Mouse (Mus musculus) gastrocnemius, postnatal 4 days (tissue): ENCODE data around the gene Slc30a2. TPM values are rescaled to one million over a fixed set of nuclear protein-coding genes. Genes with fewer than 3 reads are reported as not detected.
"Not testable (repeated sequence)": the region's sequence is repeated elsewhere in the genome, so short reads cannot be mapped to it uniquely, and the experiment has no call there.

Source experiments
- DNase-seq, 2 experiments: peaks; one replicate each; pipeline ENCODE4 v3.0.0; 2021 to 2022; ENCODE audit warnings: low spot score in 2 of 2, mixed read lengths in 2 of 2
- total RNA-seq, 2 experiments: library from RNA; stranded (reverse); gene quantifications; 2 replicates each; pipeline ENCODE4 v1.2.3; 2021

Gene Slc30a2
- total RNA-seq, 2 experiments from 2014 or later = 0.44 to 0.54 TPM

DNA sequence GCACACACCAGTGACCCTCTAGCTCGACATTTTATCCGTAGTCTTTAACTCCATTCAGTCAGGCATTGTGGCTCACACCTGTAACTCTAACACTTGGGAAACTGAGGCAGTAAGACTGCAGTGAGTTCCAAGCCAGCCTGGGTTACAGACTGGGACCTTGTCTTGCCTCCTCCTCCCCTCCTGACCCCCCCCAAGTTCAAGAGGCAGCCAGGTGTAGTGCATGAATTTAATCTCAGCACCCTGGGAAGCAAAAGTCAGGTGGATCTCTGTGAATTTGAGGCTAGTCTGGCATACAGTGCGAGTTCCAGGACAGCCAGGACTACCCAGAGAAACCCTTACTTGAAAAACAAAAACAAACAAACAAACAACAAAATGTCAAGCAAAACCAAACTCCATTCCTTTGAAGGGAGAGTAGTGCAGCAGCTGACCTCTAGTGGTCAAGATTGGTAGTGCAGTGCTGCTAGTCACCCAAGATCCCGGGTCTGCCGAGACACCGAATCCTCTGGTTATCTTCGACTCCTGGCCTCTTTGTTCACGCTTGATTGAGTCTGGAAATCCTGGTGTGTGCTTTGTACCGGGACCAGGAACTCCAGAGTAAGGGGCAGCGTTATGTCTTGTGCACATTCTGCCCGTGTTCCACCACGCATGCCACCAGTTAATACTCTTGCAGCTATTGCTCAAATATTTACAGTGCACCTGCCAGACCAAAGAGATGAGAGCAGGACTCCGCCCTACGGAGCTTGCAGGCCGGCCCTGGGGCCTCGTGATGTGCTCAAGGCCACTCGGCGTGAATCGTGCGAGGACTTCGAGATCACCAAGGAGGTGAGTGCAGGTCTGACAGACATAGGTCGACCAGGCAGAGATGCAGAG, 13.8 kb downstream of the Slc30a2 start:
- peak; percentile 49 to 68 for DNase-seq

DNA sequence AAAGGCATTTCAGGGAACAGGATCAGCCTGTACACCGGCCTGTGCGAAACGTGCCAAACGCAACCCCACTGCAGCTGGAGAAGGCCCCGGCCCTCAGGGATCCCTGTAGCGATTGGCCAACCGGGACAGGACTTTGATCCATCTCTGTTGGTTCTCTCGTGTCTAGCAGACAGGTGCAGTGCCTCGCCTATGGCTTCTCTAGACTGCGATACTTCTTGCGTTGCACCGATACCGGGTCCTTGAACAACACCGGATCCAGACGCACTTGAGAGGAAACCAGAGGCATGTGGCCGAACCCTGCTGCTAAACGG, 14.4 kb downstream of the Slc30a2 start:
- DNase-seq = no peak

DNA sequence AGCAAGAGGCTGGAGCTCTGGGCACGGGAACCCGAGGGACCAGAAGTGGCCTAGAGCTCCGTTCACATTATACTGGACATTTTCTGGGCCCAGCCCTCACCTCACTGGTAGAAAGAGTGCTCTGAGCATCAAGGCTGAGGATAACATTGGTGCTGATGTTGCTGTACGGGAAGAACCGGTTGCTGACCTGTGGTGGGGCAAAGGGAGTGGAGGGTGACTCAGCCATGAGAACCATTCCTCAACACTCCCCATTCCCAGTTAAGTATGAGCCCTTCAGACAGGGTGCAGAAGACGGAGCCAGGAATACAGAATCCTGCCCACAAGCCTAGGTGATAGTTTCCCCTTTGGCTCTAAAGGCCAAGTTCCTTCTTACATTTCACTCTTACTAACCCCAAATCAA, 16.7 kb downstream of the Slc30a2 start:
- no peak for DNase-seq

DNA sequence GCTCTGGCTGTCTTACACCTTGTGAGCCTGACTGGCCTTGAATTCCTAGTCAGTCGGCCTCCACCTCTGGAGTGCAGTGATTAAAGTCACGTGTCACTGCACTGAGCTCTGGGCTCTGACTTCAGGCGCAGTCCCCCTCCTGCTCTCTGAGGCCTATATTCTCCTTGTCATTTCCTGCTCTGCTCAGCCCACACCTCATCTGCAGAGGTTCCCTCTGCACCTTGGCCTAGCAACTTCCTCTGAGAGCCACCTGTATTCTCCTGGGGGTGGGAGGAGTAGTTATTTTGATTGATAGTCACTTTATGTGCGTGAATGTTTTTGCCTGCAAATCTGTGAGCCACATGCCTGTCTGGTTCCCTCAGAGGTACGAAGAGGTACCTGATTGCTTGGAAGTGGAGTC, 18.2 kb downstream of the Slc30a2 start:
- DNase-seq = no peak

DNA sequence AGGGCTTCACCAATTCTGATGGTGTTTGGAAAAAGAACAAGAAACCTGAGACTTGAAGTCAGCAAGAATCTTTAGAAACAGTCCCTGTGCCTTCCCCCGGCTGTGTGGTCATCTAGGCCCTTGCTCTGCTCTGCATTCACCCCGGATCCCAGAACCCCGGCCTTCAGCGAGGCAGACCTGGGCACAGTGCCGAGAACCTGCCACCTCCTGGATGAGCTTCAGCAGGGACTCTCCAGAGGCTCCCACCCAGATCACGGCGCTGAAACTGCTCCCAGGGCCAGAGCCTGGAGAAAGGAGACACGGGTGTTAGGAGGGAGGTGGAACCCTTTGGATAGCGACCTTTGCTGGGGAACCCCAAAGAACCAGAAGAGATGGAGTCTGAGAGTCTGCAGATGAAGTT, 19.1 kb downstream of the Slc30a2 start:
- no peak for DNase-seq

- no peak for DNase-seq
Measured at GRCm38 (mm10) chr4:134362586-134362985, 19.6 kb downstream of the Slc30a2 start.

DNA sequence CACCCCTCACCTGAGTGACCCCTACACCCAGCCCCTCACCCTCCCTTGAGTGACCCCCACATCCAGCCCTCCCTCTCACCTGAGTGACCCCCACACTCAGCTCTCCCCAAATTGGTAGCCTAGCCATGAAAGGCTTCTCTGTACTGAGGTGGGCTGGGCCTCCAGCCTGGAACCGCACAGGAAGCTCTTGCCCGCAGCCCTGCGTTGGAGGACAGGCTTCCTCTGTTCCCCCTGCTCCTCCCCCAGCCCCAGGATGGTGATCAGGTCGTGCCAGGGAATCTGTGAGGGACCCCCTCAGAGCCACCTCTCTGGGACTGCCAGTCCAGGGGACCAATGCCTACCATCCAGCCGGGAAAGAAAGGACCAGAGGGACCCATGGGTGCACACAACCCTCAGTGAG, 22.3 kb downstream of the Slc30a2 start:
- DNase-seq = no peak

DNA sequence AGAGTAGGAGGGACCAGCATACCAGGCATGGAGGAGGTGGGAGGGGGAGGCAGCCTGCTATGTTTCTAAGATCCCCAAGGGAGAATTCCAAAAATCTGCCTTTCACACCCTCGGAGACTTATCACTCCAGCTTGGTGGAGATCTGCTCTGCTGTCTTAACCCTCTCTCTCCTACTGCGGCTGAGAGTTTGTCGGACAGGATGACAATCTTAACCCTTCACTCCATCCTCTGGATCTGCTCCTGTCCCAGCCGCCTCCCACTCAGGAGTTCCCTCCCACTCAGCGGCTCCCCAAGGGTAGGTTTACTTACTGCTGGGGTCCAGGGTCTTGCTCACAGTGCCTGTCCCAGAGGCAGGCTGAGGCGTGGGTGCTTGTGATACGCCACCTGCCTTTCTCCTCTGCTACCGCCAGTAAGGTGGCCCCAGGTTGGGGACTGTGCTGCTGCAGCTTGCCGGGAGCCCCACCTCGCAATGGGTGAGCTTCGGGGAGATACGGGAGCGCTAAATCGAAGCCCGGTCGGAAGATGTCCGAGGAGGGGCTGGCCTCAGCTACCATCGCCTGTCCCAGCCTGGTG, 27.8 kb downstream of the Slc30a2 start:
- no peak for DNase-seq

DNA sequence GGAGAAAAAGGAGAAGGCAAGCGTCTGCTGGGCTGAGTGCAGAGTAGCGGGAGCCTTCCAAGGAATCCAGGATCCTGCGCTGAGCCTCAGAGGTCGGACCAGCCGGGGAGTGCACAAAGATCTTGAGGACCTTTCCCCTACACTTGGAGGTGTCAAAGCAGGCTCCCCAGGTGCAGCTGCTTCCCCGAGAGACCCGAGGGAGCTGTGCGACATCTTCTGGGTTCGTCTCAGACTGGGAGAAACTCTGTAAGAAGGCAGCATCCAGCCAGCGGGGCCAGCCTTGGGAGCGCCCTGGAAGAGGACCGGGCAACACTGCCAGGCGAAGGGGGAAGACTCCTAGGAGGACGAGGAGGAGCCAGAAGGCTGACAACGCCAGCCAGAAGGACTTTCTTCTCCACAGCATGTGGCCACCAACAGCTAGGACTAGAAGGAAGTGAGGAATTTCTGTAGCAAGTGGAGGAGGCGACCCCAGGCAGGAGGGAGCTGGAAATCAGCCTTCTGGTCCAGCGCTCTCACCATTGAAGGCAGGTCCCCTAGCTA, 28.4 kb downstream of the Slc30a2 start:
- no peak for DNase-seq

DNA sequence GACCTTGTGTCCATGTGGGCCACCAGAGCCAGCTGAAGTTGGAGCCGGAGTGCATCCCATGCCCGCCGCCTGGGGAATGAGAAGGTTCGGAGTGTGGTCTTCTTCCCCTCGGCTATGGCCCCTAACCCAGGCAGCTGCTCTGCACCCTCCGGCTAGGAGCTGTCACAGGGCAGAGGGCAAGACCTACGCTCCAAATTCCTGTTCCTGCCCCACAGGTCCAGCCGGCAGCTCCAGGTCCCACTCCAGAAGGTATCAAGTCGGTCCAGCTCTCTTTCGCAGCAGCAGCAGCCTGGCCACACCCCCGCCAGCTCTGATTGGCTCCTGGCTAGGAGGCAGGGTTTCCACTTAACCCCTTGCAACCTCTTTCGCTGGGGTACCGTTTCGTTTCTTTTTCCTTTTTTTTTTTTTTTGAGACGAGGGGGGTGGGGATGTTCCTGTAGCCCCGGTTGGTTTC, 29.3 kb downstream of the Slc30a2 start:
- peak; percentile 48 to 72 for DNase-seq

- no peak for DNase-seq
Measured at GRCm38 (mm10) chr4:134373295-134373694, 30.3 kb downstream of the Slc30a2 start.

DNA sequence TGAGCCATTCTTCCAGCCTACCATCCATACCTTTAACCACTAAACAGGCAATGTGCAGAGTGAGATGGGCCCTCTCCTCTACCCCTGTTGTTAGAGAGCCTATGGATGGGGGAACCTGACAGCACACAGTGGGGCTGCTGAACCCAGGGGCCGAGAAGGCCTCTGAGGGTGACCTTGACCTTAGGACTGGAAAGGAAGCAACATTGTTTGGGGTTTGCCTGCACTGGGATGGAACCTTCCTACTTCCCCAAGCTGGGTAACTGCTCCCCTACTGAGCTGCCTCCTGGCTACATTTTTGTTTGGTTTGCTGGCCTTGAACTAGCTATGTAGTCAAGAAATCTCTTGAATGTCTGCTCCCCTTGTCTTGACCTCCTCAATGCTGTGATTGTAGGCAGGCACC, 31.3 kb downstream of the Slc30a2 start:
- DNase-seq = no peak

DNA sequence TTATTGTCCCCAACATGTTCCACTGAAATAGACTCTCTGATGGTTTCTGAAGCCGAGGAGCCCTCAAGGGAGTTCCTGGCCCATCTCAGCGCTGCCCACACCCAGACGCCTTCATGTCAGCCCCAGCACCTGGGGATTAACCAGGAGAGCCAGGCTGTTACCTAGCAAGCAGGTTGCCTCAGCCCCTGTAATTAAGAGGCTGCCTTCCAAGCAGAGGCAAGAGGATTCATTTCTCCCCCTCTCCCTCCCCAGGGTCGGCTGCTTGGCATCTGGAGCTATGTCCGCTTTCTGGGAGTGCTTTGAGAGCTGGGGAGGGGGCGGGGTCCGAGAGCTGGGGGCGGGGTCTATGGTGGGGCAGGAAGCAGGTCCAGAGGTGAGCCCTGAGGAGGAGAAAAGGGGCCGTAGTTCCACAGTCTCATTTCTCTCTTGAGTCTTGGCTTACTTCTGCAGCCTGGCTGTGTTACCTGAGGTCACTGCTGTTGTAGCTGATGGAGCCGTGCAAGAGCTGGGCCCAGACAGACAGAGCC, 35.2 kb downstream of the Slc30a2 start:
- DNase-seq = no peak

GRCm38 (mm10) chr4:134379510-134379909, 36.5 kb downstream of the Slc30a2 start:
- no peak for DNase-seq

GRCm38 (mm10) chr4:134383750-134384149, 40.8 kb downstream of the Slc30a2 start, which contains the start of gene Extl1:
Extl1 (minus strand) TSS chr4:134383850.
- not testable (repeated sequence) for DNase-seq

DNA sequence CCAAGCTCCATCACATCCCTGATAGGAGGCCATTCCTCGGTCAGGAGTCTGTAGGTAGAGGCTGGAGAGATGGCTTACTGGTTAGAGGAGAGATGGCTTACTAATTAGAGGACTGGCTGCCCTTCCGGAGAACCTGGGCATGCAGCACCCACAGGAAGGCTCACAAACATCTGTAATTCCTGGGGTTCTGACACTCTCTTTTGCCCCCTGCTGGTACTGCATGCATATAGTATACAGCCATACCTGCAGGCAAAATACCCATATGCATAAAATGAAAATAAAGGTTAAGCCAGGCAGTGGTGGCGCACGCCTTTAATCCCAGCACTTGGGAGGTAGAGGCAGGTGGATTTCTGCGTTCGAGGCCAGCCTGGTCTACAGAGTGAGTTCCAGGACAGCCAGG, 44.3 kb downstream of the Slc30a2 start:
- DNase-seq = no peak

- DNase-seq = peak; percentile 37 to 53
Measured at GRCm38 (mm10) chr4:134388397-134388796, 45.4 kb downstream of the Slc30a2 start.

DNA sequence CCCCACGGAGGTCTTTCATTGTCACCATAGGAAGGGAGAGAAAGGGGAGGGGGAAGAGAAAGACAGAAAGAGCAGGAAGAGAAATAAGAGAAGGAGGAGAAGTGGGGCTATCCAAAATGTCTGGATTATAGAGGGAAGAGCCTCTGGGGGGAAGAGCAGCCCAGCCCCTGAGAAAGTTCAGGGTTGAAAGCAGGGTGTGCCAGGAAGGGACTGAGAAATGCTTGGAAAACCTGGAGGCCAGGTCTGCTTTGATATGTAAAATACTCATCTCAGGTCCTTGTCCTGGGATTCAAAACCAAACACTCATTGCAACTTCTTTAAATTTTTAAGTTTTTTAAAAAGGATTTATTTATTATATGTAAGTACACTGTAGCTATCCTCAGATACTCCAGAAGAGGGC, 48.7 kb downstream of the Slc30a2 start:
- no peak for DNase-seq

DNA sequence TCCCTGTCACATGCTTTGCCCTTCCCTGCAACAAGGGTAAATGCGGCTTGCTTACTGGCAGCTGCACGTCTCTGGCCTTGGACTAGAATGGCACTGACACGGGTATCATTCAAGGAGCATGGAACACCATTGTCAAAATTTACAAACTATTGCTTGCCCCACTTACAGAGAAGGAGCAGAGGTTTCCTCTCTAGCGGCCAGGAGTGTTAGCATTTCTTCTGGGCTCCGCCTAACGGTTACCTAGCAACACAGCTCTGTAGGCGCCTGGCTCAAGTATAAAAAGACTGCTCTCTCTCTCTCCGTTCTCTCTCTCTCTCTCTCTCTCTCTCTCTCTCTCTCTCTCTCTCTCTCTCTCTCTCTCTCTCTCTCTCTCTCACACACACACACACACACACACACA, 49.6 kb downstream of the Slc30a2 start:
- DNase-seq = no peak

DNA sequence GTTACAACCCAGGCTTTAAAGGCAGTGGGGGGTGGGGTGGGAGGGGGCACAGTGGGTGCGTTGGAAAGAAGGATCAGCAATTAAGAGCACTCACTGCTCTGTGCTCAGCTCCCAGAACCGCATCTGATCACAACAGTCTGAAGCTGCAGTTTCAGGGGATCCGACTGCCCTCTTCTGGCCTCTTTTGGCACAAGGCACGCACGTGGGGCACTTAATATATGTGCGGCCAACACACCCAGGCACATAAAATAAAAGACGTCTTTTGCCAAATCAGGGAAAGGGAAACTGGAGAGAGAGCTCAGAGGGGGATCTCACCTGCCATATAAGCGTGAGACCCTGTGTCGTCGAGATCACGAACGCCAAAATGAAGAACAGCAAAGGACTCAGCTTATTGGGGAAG, 50.0 kb downstream of the Slc30a2 start:
- DNase-seq = no peak

DNA sequence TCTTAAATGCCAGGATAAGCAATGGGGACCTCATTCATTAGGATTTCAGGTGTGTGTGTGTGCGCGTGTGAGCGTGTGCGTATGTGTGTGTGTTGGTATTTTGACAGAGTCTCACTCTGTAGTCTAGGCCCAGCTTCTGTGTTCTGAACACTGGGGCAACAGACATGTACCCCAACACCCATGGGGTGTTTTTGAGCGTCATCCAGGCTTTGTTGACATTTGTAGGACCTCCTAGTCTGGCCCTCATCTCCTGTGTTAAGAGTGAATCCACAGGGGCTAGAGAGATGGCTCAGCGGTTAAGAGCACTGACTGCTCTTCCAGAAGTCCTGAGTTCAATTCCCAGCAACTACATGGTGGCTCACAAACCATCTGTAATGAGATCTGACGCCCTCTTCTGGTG, 52.2 kb downstream of the Slc30a2 start:
- no peak for DNase-seq
